Mouse (Mus musculus) ES-E14 (cell line): ENCODE measurements at regions not wholly inside any gene's neighbourhood (a gene's known extent, or its start where the extent isn't known, plus 50 kb on each side); places are given as distances from the start of the nearest gene placed in this dataset.

Experiments used
- CHD2 ChIP-seq: IDR thresholded peaks from 2 replicates; pipeline ENCODE4 v1.6.1; 2014; ENCODE audit warnings: mild to moderate bottlenecking, low read depth, low read length, inconsistent platforms
- ZC3H11A ChIP-seq: IDR thresholded peaks from 2 replicates; pipeline ENCODE4 v1.6.1; 2012; ENCODE audit warnings: low read depth, mild to moderate bottlenecking, inconsistent platforms, low read length, borderline replicate concordance

- TF ChIP-seq CHD2 (no peak), ZC3H11A (no peak)
Measured at GRCm38 (mm10) chr17:9896964-9897363, 227.4 kb upstream of the Pabpc6 start.
